26 mouse cellular contexts compared by ENCODE assay signal in genomic region chr16:95953159-95953650, GRCm38 (mm10).
"Had no signal": no experiment of that assay in that cellular context is flagged by ENCODE, and none has a peak within 500 bp of the region (broad histone marks: within the 10 kb centered on the region; RNA-seq: fewer than 3 reads in every experiment).

No protein-coding gene starts in this region.

- H3K4me2 ChIP-seq: embryonic facial prominence, embryonic 12.5 days; embryonic facial prominence, embryonic 13.5 days; embryonic facial prominence, embryonic 15.5 days; forebrain, embryonic 12.5 days; forebrain, embryonic 13.5 days; forebrain, embryonic 15.5 days had no signal

- H3K27me3 ChIP-seq: embryonic facial prominence, embryonic 12.5 days; embryonic facial prominence, embryonic 13.5 days; embryonic facial prominence, embryonic 15.5 days; forebrain, embryonic 12.5 days; forebrain, embryonic 13.5 days; forebrain, embryonic 15.5 days had no signal

- H3K9ac ChIP-seq: embryonic facial prominence, embryonic 12.5 days; embryonic facial prominence, embryonic 13.5 days; embryonic facial prominence, embryonic 15.5 days; forebrain, embryonic 12.5 days; forebrain, embryonic 13.5 days; forebrain, embryonic 15.5 days; forebrain, postnatal 0 days had no signal

- H3K4me3 ChIP-seq: embryonic facial prominence, embryonic 10.5 days; embryonic facial prominence, embryonic 12.5 days; embryonic facial prominence, embryonic 13.5 days; embryonic facial prominence, embryonic 15.5 days; erythroblast, embryonic 14.5 days; forebrain, embryonic 10.5 days; forebrain, embryonic 12.5 days; forebrain, embryonic 13.5 days; forebrain, embryonic 15.5 days; gastrocnemius, adult 2 months; heart, adult 2 months; heart, embryonic 10.5 days had no signal

- DNase-seq: cerebellum, postnatal 10 days; cerebellum, postnatal 14 days; cerebellum, postnatal 25 days; cerebellum, postnatal 36 days; embryo, embryonic 11 days; forebrain, postnatal 0 days; gastrocnemius, adult 2 months; gastrocnemius, postnatal 10 days; gastrocnemius, postnatal 14 days; gastrocnemius, postnatal 25 days; gastrocnemius, postnatal 36 days; heart, adult 11 months; heart, adult 18-20 months; heart, adult 2 months had no signal

- H3K9me3 ChIP-seq: embryonic facial prominence, embryonic 10.5 days; embryonic facial prominence, embryonic 12.5 days; embryonic facial prominence, embryonic 13.5 days; embryonic facial prominence, embryonic 15.5 days; forebrain, embryonic 10.5 days; forebrain, embryonic 12.5 days; forebrain, embryonic 15.5 days; heart, embryonic 10.5 days had no signal

- H3K27ac ChIP-seq: embryonic facial prominence, embryonic 10.5 days; embryonic facial prominence, embryonic 12.5 days; embryonic facial prominence, embryonic 13.5 days; embryonic facial prominence, embryonic 15.5 days; forebrain, embryonic 10.5 days; forebrain, embryonic 12.5 days; forebrain, embryonic 13.5 days; forebrain, embryonic 15.5 days; gastrocnemius, adult 2 months; heart, adult 2 months; heart, embryonic 10.5 days had no signal

- H3K4me1 ChIP-seq: embryonic facial prominence, embryonic 12.5 days; embryonic facial prominence, embryonic 13.5 days; embryonic facial prominence, embryonic 15.5 days; forebrain, embryonic 10.5 days; forebrain, embryonic 12.5 days; forebrain, embryonic 13.5 days; forebrain, embryonic 15.5 days; heart, embryonic 10.5 days had no signal

- ATAC-seq: forebrain, embryonic 13.5 days; forebrain, embryonic 14.5 days; forebrain, embryonic 15.5 days; forebrain, embryonic 16.5 days; forebrain, postnatal 0 days had no signal

- H3K36me3 ChIP-seq: embryonic facial prominence, embryonic 10.5 days; embryonic facial prominence, embryonic 12.5 days; embryonic facial prominence, embryonic 13.5 days; embryonic facial prominence, embryonic 15.5 days; forebrain, embryonic 10.5 days; forebrain, embryonic 12.5 days; forebrain, embryonic 15.5 days; heart, embryonic 10.5 days had no signal
